Mouse (Mus musculus) liver, embryonic 14.5 days (tissue): ENCODE measurements around the gene Calcb. TPM values are rescaled to one million over a fixed set of nuclear protein-coding genes. Genes with fewer than 3 reads are reported as not detected.
A peak's percentile ranks its signal among the peaks of the same experiment; 100 is the strongest.

Source experiments
- ATAC-seq: fragments of 200-750 bp; cut with Nextera tagmentation; 2 replicates; pipeline ENCODE4 v1.8.0; 2017; ENCODE audit warnings: moderate number of reproducible peaks, mild to moderate bottlenecking, moderate library complexity; ENCODE audit not compliant: insufficient read depth
- DNase-seq, 3 experiments: peaks; one replicate each; pipeline ENCODE4 v3.0.0-alpha.2; 2012 to 2013; ENCODE audit warnings: low read depth in 3 of 3, low spot score in 3 of 3
- H3K27ac ChIP-seq: fragments of 300-500 bp; sonication (generic); 2 replicates; pipeline ENCODE4 v1.5.1; 2014; ENCODE audit warnings: moderate library complexity, mild to moderate bottlenecking, control low read depth, inconsistent platforms
- H3K27me3 ChIP-seq: fragments of 300-500 bp; sonication (generic); 2 replicates; pipeline ENCODE4 v1.6.1; 2014; ENCODE audit warnings: mild to moderate bottlenecking, low read length, moderate library complexity; ENCODE audit not compliant: control insufficient read depth, insufficient read depth
- H3K36me3 ChIP-seq: fragments of 300-500 bp; sonication (generic); replicated peaks from 2 replicates; pipeline ENCODE4 v1.6.1; 2014; ENCODE audit warnings: low read depth; ENCODE audit not compliant: control insufficient read depth, insufficient read depth
- H3K4me1 ChIP-seq, 2 experiments: fragments of 200-500 bp in 1 of 2; fragments of 300-500 bp in 1 of 2; sonication (generic) in 1 of 2; replicated peaks; 2 replicates each; pipeline ENCODE4 v1.6.1; 2012 to 2014; ENCODE audit warnings: antibody characterized with exemption in 1 of 2, inconsistent platforms in 1 of 2, low read length in 1 of 2; ENCODE audit not compliant: control insufficient read depth in 2 of 2, insufficient read depth in 2 of 2
- H3K4me2 ChIP-seq: fragments of 300-500 bp; sonication (generic); 2 replicates; pipeline ENCODE4 v1.6.1; 2014; ENCODE audit warnings: low read depth, mild to moderate bottlenecking, control low read depth, moderate library complexity
- H3K4me3 ChIP-seq, 2 experiments: fragments of 200-500 bp in 1 of 2; fragments of 300-500 bp in 1 of 2; sonication (generic) in 1 of 2; 2 replicates each; pipeline ENCODE4 v1.5.1; 2012 to 2014; ENCODE audit warnings: low read depth in 2 of 2, low read length in 2 of 2, mild to moderate bottlenecking in 2 of 2, control low read depth in 1 of 2, inconsistent platforms in 1 of 2, moderate library complexity in 1 of 2; ENCODE audit not compliant: insufficient read depth in 1 of 2
- H3K9ac ChIP-seq: fragments of 300-500 bp; sonication (generic); replicated peaks from 2 replicates; pipeline ENCODE4 v1.6.1; 2014; ENCODE audit warnings: mild to moderate bottlenecking, control low read depth, moderate library complexity
- H3K9me3 ChIP-seq: fragments of 300-500 bp; sonication (generic); 2 replicates; pipeline ENCODE4 v1.6.1; 2016; ENCODE audit warnings: low read length, mixed read lengths; ENCODE audit not compliant: control insufficient read depth
- CTCF ChIP-seq: IDR thresholded peaks from 2 replicates; pipeline ENCODE4 v1.5.1; 2016; ENCODE audit warnings: antibody characterized with exemption, low read depth, control low read depth
- EP300 ChIP-seq: IDR thresholded peaks from 2 replicates; pipeline ENCODE4 v1.6.1; 2016; ENCODE audit warnings: antibody characterized with exemption, low read depth
- WGBS: fragments of 180-500 bp; shearing (Covaris S2); extraction: QIAGEN DNeasy Blood & Tissue Kit; methylation state at CpG from one replicate; pipeline ENCODE4 v1.1.7; 2014; ENCODE audit not compliant: insufficient replicate concordance; 5-methylcytosine and 5-hydroxymethylcytosine counted together
- polyA plus RNA-seq, 2 experiments: library from polyadenylated mRNA; depleted of rRNA in 1 of 2; stranded (reverse) in 1 of 2; unstranded in 1 of 2; fragments of >200 nt; fragmentation: Nextera tagmentation in 1 of 2; extraction: Ambion mirVana in 1 of 2; gene quantifications; 2 replicates each; pipeline versions ENCODE4 v1.2.1 to v1.2.3; 2012 to 2014

Calcb gene
- polyA plus RNA-seq, 2 experiments, result not detected

- Histone ChIP-seq H3K4me2 (no peak overlapping the region), H3K27ac (no peak overlapping the region), H3K36me3 (no peaks in the 10 kb centered on the region), H3K9ac (no peak overlapping the region), H3K9me3 (no peaks in the 10 kb centered on the region), H3K4me1 (no peaks in the 10 kb centered on the region), H3K4me3 (no peak overlapping the region), H3K27me3 (no peaks in the 10 kb centered on the region)
- DNase-seq (no peak), ATAC-seq (no peak)
- TF ChIP-seq EP300 (no peak), CTCF (no peak)
- 58% methylated on average over 4 of the region's 4 CpGs for whole genome bisulfite sequencing
These were observed 11.7 kb upstream of the Calcb start for GRCm38 (mm10) chr7:114706716-114707115.

- Histone ChIP-seq H3K36me3 (no peaks in the 10 kb centered on the region), H3K9me3 (no peaks in the 10 kb centered on the region), H3K27me3 (no peaks in the 10 kb centered on the region), H3K4me3 (no peak overlapping the region), H3K4me2 (no peak overlapping the region), H3K27ac (no peak overlapping the region), H3K9ac (no peak overlapping the region), H3K4me1 (no peaks in the 10 kb centered on the region)
- WGBS, result 55% methylated on average over 1 of the region's 1 CpGs
- DNase-seq (no peak), ATAC-seq (no peak)
- TF ChIP-seq EP300 (no peak), CTCF (no peak)
These were observed 11.0 kb upstream of the Calcb start for GRCm38 (mm10) chr7:114707398-114707797.

- TF ChIP-seq EP300 (no peak), CTCF (no peak)
- DNase-seq (no peak), ATAC-seq (no peak)
- Histone ChIP-seq H3K4me1 (no peaks in the 10 kb centered on the region), H3K27ac (no peak overlapping the region), H3K27me3 (no peaks in the 10 kb centered on the region), H3K36me3 (no peaks in the 10 kb centered on the region), H3K9ac (no peak overlapping the region), H3K4me3 (no peak overlapping the region), H3K4me2 (no peak overlapping the region), H3K9me3 (no peaks in the 10 kb centered on the region)
- 51% methylated on average over 2 of the region's 2 CpGs for WGBS
These were observed 8.0 kb upstream of the Calcb start for GRCm38 (mm10) chr7:114710419-114710818.

GRCm38 (mm10) chr7:114712523-114712922 is 5.9 kb upstream of the Calcb start:
- ATAC-seq, result no peak
- Histone ChIP-seq H3K4me2 (no peak overlapping the region), H3K4me1 (no peaks in the 10 kb centered on the region), H3K27me3 (no peaks in the 10 kb centered on the region), H3K9me3 (no peaks in the 10 kb centered on the region), H3K4me3 (no peak overlapping the region), H3K27ac (no peak overlapping the region), H3K9ac (no peak overlapping the region), H3K36me3 (no peaks in the 10 kb centered on the region)
- 34% methylated on average over 1 of the region's 1 CpGs for WGBS
- DNase-seq, result no peak
- TF ChIP-seq EP300, result no peak
- no peak for TF ChIP-seq CTCF

GRCm38 (mm10) chr7:114719381-114720131 is 1.1 kb downstream of the Calcb start:
- WGBS, result 2% methylated on average over 17 of the region's 17 CpGs
- no peak overlapping the region for H3K4me3 ChIP-seq

More at GRCm38 (mm10) chr7:114719381-114720131, 1.1 kb downstream of the Calcb start:
- Histone ChIP-seq H3K27me3 (peaks cover 17% of the 10 kb centered on the region), H3K36me3 (no peaks in the 10 kb centered on the region), H3K27ac (no peak overlapping the region), H3K4me1 (no peaks in the 10 kb centered on the region), H3K9me3 (no peaks in the 10 kb centered on the region), H3K9ac (no peak overlapping the region), H3K4me2 (no peak overlapping the region)
- DNase-seq (no peak), ATAC-seq (no peak)
- no peak for TF ChIP-seq EP300
- TF ChIP-seq CTCF, result peak; percentile 44
